Mouse (Mus musculus) lung, adult 2 months (tissue): ENCODE data around the gene Oosp3.

Experiments
- CTCF ChIP-seq: fragments of 200-500 bp; IDR thresholded peaks from 2 replicates; pipeline ENCODE4 v1.5.1; 2011; ENCODE audit warnings: mild to moderate bottlenecking, low read length, control low read depth; ENCODE audit not compliant: insufficient read depth
- POLR2A ChIP-seq: fragments of 200-500 bp; IDR thresholded peaks from 2 replicates; pipeline ENCODE4 v1.6.1; 2011; ENCODE audit warnings: low read depth, mild to moderate bottlenecking, control low read depth, low read length, borderline replicate concordance; ENCODE audit errors: extremely low read depth

- TF ChIP-seq CTCF (no peak), POLR2A (no peak)
These were observed 39.6 kb downstream of the Oosp3 start for GRCm38 (mm10) chr19:11736455-11736854.
